Mouse (Mus musculus) spleen, adult 2 months (tissue): ENCODE data around the gene Cfap300. TPM values are rescaled to one million over a fixed set of nuclear protein-coding genes. Genes with fewer than 3 reads are reported as not detected.

ENCODE experiments used
- DNase-seq, 2 experiments: peaks; one replicate each; pipeline versions ENCODE4 v3.0.0 to v3.0.0-alpha.2; 2012 to 2021; ENCODE audit warnings: low spot score in 2 of 2, low read depth in 1 of 2
- H3K27ac ChIP-seq: fragments of 200-500 bp; 2 replicates; pipeline ENCODE4 v1.5.1; 2012; ENCODE audit warnings: low read length, inconsistent platforms; ENCODE audit not compliant: insufficient read depth
- H3K27me3 ChIP-seq: fragments of 200-500 bp; 2 replicates; pipeline ENCODE4 v1.6.1; 2012; ENCODE audit warnings: mild to moderate bottlenecking, moderate library complexity, low read length, inconsistent platforms; ENCODE audit not compliant: control insufficient read depth, insufficient read depth
- H3K36me3 ChIP-seq: fragments of 200-500 bp; 2 replicates; pipeline ENCODE4 v1.6.1; 2012; ENCODE audit warnings: mild to moderate bottlenecking, low read length, inconsistent platforms; ENCODE audit not compliant: control insufficient read depth, insufficient read depth
- H3K4me1 ChIP-seq: fragments of 200-500 bp; 2 replicates; pipeline ENCODE4 v1.6.1; 2011; ENCODE audit warnings: inconsistent platforms; ENCODE audit not compliant: control insufficient read depth, insufficient read depth, insufficient read length
- H3K4me3 ChIP-seq: fragments of 200-500 bp; 2 replicates; pipeline ENCODE4 v1.5.1; 2011; ENCODE audit warnings: mild to moderate bottlenecking, inconsistent platforms; ENCODE audit not compliant: insufficient read depth, insufficient read length; ENCODE audit errors: extremely low read depth
- CTCF ChIP-seq: fragments of 200-500 bp; IDR thresholded peaks from 2 replicates; pipeline ENCODE4 v1.5.1; 2011; ENCODE audit warnings: mild to moderate bottlenecking, inconsistent platforms; ENCODE audit not compliant: insufficient read depth, insufficient read length, insufficient replicate concordance; ENCODE audit errors: extremely low read depth
- POLR2A ChIP-seq: fragments of 200-500 bp; IDR thresholded peaks from 2 replicates; pipeline ENCODE4 v1.6.1; 2011; ENCODE audit warnings: low read depth, low read length, inconsistent platforms
- WGBS: fragments of 180-500 bp; shearing (Covaris S2); methylation state at CpG from one replicate; pipeline ENCODE4 v1.1.7; 2018; 5-methylcytosine and 5-hydroxymethylcytosine counted together
- polyA plus RNA-seq: library from polyadenylated mRNA; depleted of rRNA; stranded (reverse); fragments of >200 nt; gene quantifications from 2 replicates; pipeline ENCODE4 v1.2.3, GENCODE M21; 2012; rRNA removed

The Cfap300 gene
- polyA plus RNA-seq, 1 experiment: 0.74 TPM

- no peak overlapping the region for H3K4me3 ChIP-seq
- no peaks in the 10 kb centered on the region for H3K27me3 ChIP-seq
- no peaks in the 10 kb centered on the region for H3K36me3 ChIP-seq
- H3K27ac ChIP-seq: no peak overlapping the region
- DNase-seq: no peak
- WGBS: 65% methylated on average over 2 of the region's 2 CpGs
- H3K4me1 ChIP-seq: no peaks in the 10 kb centered on the region
- TF ChIP-seq POLR2A: no peak
- no peak for TF ChIP-seq CTCF
Measured at GRCm38 (mm10) chr9:7971993-7972392, 70.6 kb downstream of the Cfap300 start.

Other genes with a start within 250 kb of the Cfap300 start
- gene Birc2, start 205.8 kb downstream of the Cfap300 start, polyA plus RNA-seq: 16.4 and 17.7 TPM in 2 replicates
- gene Birc3, start 169.6 kb downstream of the Cfap300 start, polyA plus RNA-seq: 44.9 and 45.8 TPM in 2 replicates
- 10.1 and 12.8 TPM in 2 replicates for gene Yap1, start 38.2 kb downstream of the Cfap300 start, polyA plus RNA-seq
- 0.01 TPM in 1 of 2 replicates, not detected in the other for gene Cep126, start 91.5 kb upstream of the Cfap300 start, polyA plus RNA-seq